Mouse (Mus musculus) testis, adult 2 months (tissue): ENCODE measurements at regions not wholly inside any gene's neighbourhood (a gene's known extent, or its start where the extent isn't known, plus 50 kb on each side); places are given as distances from the start of the nearest gene placed in this dataset.

Experiments used
- H3K27ac ChIP-seq: fragments of 200-500 bp; 2 replicates; pipeline ENCODE4 v1.5.1; 2012; ENCODE audit warnings: low read depth, low read length; ENCODE audit not compliant: control insufficient read depth, insufficient read depth
- H3K27me3 ChIP-seq: fragments of 200-500 bp; 2 replicates; pipeline ENCODE4 v1.6.1; 2012; ENCODE audit warnings: mild to moderate bottlenecking, low read length, moderate library complexity; ENCODE audit not compliant: control insufficient read depth, insufficient read depth
- H3K36me3 ChIP-seq: fragments of 200-500 bp; 2 replicates; pipeline ENCODE4 v1.6.1; 2012; ENCODE audit warnings: mild to moderate bottlenecking, low read length; ENCODE audit not compliant: control insufficient read depth, insufficient read depth
- H3K4me1 ChIP-seq: fragments of 200-500 bp; 2 replicates; pipeline ENCODE4 v1.6.1; 2012; ENCODE audit warnings: low read length; ENCODE audit not compliant: control insufficient read depth, insufficient read depth
- H3K4me3 ChIP-seq: fragments of 200-500 bp; 2 replicates; pipeline ENCODE4 v1.5.1; 2012; ENCODE audit warnings: low read depth, mild to moderate bottlenecking, low read length, moderate library complexity, mixed read lengths; ENCODE audit not compliant: control insufficient read depth
- CTCF ChIP-seq: fragments of 200-500 bp; IDR thresholded peaks from 2 replicates; pipeline ENCODE4 v1.5.1; 2012; ENCODE audit warnings: low read depth, mild to moderate bottlenecking, inconsistent platforms, low read length, moderate library complexity; ENCODE audit not compliant: control insufficient read depth, insufficient read depth, insufficient replicate concordance
- POLR2A ChIP-seq: fragments of 200-500 bp; IDR thresholded peaks from 2 replicates; pipeline ENCODE4 v1.6.1; 2012; ENCODE audit warnings: low read depth, mild to moderate bottlenecking, inconsistent platforms, low read length, moderate library complexity; ENCODE audit not compliant: control insufficient read depth

- H3K4me1 ChIP-seq = peaks cover 3% of the 10 kb centered on the region; the same call in 1 of the 2 replicates
- H3K4me3 ChIP-seq = no peak overlapping the region
- H3K27me3 ChIP-seq = no peaks in the 10 kb centered on the region
- TF ChIP-seq POLR2A (no peak), CTCF (no peak)
- H3K36me3 ChIP-seq = no peaks in the 10 kb centered on the region
- H3K27ac ChIP-seq = no peak overlapping the region; the same call in 1 of the 2 replicates
Observed at GRCm38 (mm10) chr8:31314692-31315358, 2113.7 kb upstream of the 5930422O12Rik start.

GRCm38 (mm10) chr8:31315359-31315705 lies 2113.2 kb upstream of the 5930422O12Rik start:
- Histone ChIP-seq H3K27ac (no peak overlapping the region), H3K4me3 (no peak overlapping the region), H3K27me3 (no peaks in the 10 kb centered on the region), H3K36me3 (no peaks in the 10 kb centered on the region), H3K4me1 (peaks cover 3% of the 10 kb centered on the region; the same call in 1 of the 2 replicates)
- no peak for TF ChIP-seq CTCF
- TF ChIP-seq POLR2A = no peak

- TF ChIP-seq CTCF = no peak
- no peak for TF ChIP-seq POLR2A
- no peaks in the 10 kb centered on the region for H3K27me3 ChIP-seq
- H3K36me3 ChIP-seq = no peaks in the 10 kb centered on the region
- H3K4me3 ChIP-seq = no peak overlapping the region
- H3K27ac ChIP-seq = no peak overlapping the region
- no peaks in the 10 kb centered on the region; the same call in 1 of the 2 replicates for H3K4me1 ChIP-seq
Observed at GRCm38 (mm10) chr8:31333545-31334297, 2094.8 kb upstream of the 5930422O12Rik start.

GRCm38 (mm10) chr8:31348504-31348903 lies 2080.0 kb upstream of the 5930422O12Rik start:
- H3K36me3 ChIP-seq = no peaks in the 10 kb centered on the region
- H3K4me1 ChIP-seq = no peaks in the 10 kb centered on the region
- H3K27me3 ChIP-seq = no peaks in the 10 kb centered on the region
- no peak overlapping the region for H3K4me3 ChIP-seq
- TF ChIP-seq CTCF = no peak
- no peak for TF ChIP-seq POLR2A
- no peak overlapping the region for H3K27ac ChIP-seq

GRCm38 (mm10) chr8:31369636-31370035 lies 2058.9 kb upstream of the 5930422O12Rik start:
- Histone ChIP-seq H3K4me3 (no peak overlapping the region), H3K27me3 (no peaks in the 10 kb centered on the region), H3K4me1 (no peaks in the 10 kb centered on the region), H3K27ac (no peak overlapping the region), H3K36me3 (no peaks in the 10 kb centered on the region)
- TF ChIP-seq POLR2A = no peak
- TF ChIP-seq CTCF = no peak

- no peak overlapping the region for H3K4me3 ChIP-seq
- H3K27me3 ChIP-seq = no peaks in the 10 kb centered on the region
- H3K4me1 ChIP-seq = no peaks in the 10 kb centered on the region
- no peak overlapping the region for H3K27ac ChIP-seq
- no peaks in the 10 kb centered on the region for H3K36me3 ChIP-seq
- TF ChIP-seq CTCF (no peak), POLR2A (no peak)
Observed at GRCm38 (mm10) chr8:31370137-31371010, 2058.1 kb upstream of the 5930422O12Rik start.

- H3K36me3 ChIP-seq = no peaks in the 10 kb centered on the region
- no peaks in the 10 kb centered on the region for H3K27me3 ChIP-seq
- no peaks in the 10 kb centered on the region for H3K4me1 ChIP-seq
- no peak overlapping the region for H3K4me3 ChIP-seq
- no peak for TF ChIP-seq CTCF
- no peak for TF ChIP-seq POLR2A
- no peak overlapping the region for H3K27ac ChIP-seq
Observed at GRCm38 (mm10) chr8:31371656-31372055, 2056.9 kb upstream of the 5930422O12Rik start.
